Mouse (Mus musculus): ENCODE measurements around the gene Kmt2d.
"Not testable (repeated sequence)": the region's sequence is repeated elsewhere in the genome, so short reads cannot be mapped to it uniquely, and the experiment has no call there.

Kmt2d gene

GRCm38 (mm10) chr15:98871070-98871915, at the start of gene Kmt2d:
Gene Kmt2d, minus strand, starts transcription at chr15:98871204.
- peak; percentile 38 to 48 for DNase-seq (ENCODE audit: low spot score in 2 of 2)

GRCm38 (mm10) chr15:98918499-98918895, 47.5 kb upstream of the Kmt2d start:
- not testable (repeated sequence) for DNase-seq (ENCODE audit: low spot score in 2 of 2)

- peak; percentile 96 to 100 for DNase-seq (ENCODE audit: low spot score in 2 of 2)
These were observed 46.8 kb upstream of the Kmt2d start, which contains the start of gene Lmbr1l for GRCm38 (mm10) chr15:98917538-98918498. Gene Lmbr1l, minus strand, starts transcription at chr15:98918231.

- no peak for DNase-seq (ENCODE audit: low spot score in 2 of 2)
These were observed 46.1 kb upstream of the Kmt2d start for GRCm38 (mm10) chr15:98917091-98917490.

- no peak for DNase-seq (ENCODE audit: low spot score in 2 of 2)
These were observed 45.0 kb upstream of the Kmt2d start for GRCm38 (mm10) chr15:98916016-98916415.

- no peak for DNase-seq (ENCODE audit: low spot score in 2 of 2)
These were observed 43.9 kb upstream of the Kmt2d start for GRCm38 (mm10) chr15:98914903-98915302.

GRCm38 (mm10) chr15:98904692-98905091, 33.7 kb upstream of the Kmt2d start:
- DNase-seq (ENCODE audit: low spot score in 2 of 2), result peak in 1 of 2 experiments; percentile 43

GRCm38 (mm10) chr15:98902600-98902999, 31.6 kb upstream of the Kmt2d start:
- DNase-seq (ENCODE audit: low spot score in 2 of 2), result no peak

- DNase-seq (ENCODE audit: low spot score in 2 of 2), result no peak
These were observed 30.5 kb upstream of the Kmt2d start for GRCm38 (mm10) chr15:98901530-98901929.

GRCm38 (mm10) chr15:98897928-98898800, 27.2 kb upstream of the Kmt2d start, which contains the start of gene Dhh:
Gene Dhh, minus strand, starts transcription at chr15:98898540.
- DNase-seq (ENCODE audit: low spot score in 2 of 2), result no peak

GRCm38 (mm10) chr15:98897495-98897894, 26.5 kb upstream of the Kmt2d start:
- no peak for DNase-seq (ENCODE audit: low spot score in 2 of 2)

- DNase-seq (ENCODE audit: low spot score in 2 of 2), result no peak
These were observed 24.9 kb upstream of the Kmt2d start for GRCm38 (mm10) chr15:98895635-98896589.

- no peak for DNase-seq (ENCODE audit: low spot score in 2 of 2)
These were observed 24.0 kb upstream of the Kmt2d start for GRCm38 (mm10) chr15:98894746-98895634.

- no peak for DNase-seq (ENCODE audit: low spot score in 2 of 2)
These were observed 23.1 kb upstream of the Kmt2d start, which contains the start of gene Rhebl1 for GRCm38 (mm10) chr15:98893940-98894745. Gene Rhebl1, minus strand, starts transcription at chr15:98894540.

- no peak for DNase-seq (ENCODE audit: low spot score in 2 of 2)
These were observed 22.0 kb upstream of the Kmt2d start for GRCm38 (mm10) chr15:98893036-98893435.

GRCm38 (mm10) chr15:98891907-98892606, 21.1 kb upstream of the Kmt2d start:
- peak; percentile 31 to 48 for DNase-seq (ENCODE audit: low spot score in 2 of 2)

- DNase-seq (ENCODE audit: low spot score in 2 of 2), result no peak
These were observed 20.3 kb upstream of the Kmt2d start for GRCm38 (mm10) chr15:98891198-98891742.
